Mouse (Mus musculus) heart, adult 11 months (tissue): ENCODE results near the gene Pus7l.

Source experiments
- DNase-seq: peaks from one replicate; pipeline ENCODE4 v3.0.0; 2022

The Pus7l gene

DNA sequence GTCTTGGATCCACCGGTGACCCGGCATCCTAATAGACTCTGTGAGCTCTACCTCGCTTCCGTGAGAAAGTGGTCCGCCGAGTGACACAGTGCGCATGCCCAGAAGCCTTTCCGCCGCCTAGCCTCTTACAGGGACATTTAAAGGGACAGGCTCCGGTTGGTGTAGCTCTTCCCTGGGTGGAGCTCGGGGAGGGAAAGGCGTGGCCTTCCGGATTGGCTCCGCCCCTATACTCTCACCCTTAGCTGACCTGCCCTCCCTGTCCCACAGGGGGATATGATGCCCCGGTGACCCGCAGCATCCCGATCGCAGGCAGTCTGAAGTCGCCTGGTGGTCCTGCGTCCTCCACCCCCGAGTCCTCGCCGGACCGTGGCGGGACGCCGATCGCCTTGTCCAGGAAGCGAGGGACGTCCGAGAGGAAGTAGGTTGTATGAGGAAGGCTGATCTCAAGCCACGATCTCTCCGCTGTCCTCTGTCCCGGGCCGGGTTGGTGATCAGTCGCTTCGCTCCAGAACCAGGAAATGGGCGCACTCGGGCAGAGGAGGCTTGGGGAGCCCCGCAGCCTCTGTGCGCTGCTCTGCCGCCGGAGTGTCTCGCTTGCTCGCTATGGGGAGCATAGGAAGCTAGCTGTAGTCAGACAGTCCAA lies at the start of gene Pus7l, which contains the start of gene Irak4:
Gene Pus7l, minus strand, starts transcription at position 139 of the 643 bp plus-strand sequence.
Gene Irak4, plus strand, starts transcription at position 235 of the 643 bp plus-strand sequence.
- DNase-seq, result peak; percentile 100

DNA sequence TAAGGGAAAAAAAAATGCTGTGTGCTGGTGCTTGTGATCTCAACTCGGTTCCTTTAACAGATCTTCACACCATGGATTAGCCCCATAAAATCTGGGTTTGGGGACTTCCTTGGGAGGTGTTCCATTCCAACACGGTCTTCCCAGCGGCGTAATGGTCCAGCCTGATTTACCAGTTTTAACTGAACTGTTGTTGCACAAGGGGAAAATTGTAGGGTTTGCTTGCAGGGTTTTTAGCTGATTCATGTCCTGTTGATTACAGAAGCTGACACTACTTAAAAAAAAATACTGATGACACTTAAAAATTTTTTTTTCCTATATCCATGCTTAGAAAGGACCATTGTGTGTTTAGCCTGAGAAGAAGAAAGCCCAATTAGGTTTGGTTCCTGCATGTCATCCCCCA lies 48.0 kb upstream of the Pus7l start:
- peak; percentile 91 for DNase-seq

DNA sequence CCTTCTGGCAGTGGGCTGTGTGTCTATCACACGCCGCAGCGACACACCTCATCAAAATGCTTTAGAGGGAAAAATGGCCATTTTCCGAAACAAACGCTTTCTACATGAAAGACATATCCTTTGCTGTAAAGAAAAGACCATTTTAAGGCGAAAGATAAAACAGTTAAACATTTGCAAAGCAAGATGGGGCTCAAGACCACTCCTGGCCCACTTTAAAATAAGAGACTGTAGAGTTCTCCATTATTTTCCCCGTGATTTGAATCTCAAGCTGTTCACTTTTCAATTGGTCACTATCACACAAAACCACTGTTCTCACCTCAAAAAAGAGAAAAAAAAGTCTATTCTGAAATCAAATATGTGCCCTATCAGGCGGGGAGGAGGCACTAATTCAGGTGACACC lies 46.7 kb upstream of the Pus7l start:
- DNase-seq, result no peak

DNA sequence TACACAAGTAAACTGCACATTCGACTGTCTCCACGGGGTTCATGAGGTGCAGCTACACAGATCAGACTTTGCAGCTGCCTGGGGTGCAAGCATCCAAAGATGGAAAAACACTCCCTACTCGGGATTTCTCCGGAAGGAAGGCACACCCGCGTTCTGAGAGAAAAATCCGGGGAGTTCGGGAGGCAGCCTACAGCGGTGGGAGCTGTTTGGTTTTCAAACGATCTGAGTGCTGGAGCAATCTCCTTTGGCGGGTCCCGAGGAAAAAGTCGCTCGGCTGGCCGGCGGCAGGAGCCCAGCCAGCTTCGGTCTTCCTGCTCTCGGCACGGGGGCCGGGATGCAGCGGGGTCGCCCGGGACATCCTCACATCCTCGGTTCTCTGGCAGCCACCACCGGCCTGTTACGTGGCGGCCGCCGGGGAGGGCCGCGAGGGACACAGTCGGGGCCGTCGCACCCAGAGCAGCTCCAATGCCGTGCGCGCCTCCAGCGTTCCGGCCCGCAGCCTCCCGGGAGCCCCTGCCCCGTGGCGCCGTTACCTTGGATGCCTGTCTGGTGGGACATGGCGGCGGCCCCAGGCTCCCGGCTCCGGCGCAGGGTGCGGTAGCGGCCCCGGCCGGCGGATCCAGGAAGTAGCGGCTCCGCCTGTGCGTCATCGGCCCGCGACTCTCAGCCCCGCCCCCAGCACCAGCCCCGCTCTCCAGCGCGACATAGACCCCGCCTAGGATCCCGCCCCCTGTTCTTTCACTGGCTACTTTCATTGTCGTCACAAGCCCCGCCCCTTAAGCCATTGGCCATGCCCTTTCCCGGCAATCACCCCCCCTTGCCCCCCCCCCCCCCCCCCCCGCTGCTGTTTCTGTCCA lies 46.1 kb upstream of the Pus7l start, which contains the start of gene Twf1:
Gene Twf1, minus strand, starts transcription at position 671 of the 857 bp plus-strand sequence.
- DNase-seq, result peak; percentile 100

DNA sequence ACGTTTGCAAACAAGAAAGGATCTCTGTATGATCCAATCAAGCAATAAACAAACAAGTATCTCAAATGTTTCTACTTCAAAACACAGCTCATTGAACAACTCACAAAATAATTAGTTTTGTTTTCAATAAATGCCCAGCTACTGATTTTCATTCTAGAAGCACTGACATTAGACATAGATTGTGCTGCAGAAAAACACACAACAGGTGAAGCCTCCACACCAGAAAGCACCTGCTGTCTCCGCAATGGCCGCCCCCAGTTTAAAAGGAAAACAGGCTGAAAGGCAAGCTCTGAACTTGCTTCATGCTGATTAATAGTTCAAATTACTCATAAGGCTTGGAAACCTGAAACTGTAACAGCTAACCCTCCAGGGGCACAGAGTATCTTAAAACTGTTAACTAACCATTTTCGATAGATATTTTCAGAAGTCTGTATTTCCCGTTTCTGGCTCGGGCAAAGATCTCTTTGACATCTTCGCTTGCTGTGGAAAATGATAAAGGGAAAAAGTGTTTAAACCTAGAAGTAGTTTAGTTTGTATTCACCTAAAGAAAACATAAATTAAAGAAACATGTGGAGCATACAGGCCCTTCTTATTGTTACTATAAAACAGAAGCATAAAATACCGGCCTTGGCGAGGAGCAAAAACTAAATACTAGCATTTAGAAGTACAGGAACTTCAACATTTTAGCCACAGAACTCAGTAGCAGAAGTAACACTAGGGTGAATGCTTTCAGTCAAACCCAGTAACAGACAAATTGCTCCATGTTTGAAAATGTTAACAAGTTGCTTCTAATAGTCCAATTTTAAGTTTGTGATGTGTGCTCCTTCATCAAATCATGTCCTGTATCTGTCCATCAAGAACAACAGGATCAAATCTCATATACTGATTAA lies 44.7 kb upstream of the Pus7l start:
- no peak for DNase-seq

DNA sequence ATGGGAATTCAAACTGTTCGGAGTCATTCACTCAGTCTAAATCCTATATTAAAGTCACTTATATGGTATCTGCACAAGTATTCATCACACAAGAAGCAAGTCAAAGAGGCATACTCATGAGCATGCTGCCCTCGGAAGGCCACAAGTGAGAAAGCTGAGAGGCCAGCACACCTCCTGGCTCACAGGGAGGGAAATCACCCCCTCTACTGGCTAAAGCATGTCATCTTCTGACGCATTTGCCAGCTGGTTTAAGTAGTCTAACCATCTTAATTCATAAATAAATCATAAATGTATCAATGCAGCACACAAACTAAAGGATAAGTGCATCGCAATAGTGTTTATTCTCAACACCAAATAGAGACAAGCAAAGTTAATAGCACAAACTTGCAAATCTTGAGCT lies 41.4 kb upstream of the Pus7l start:
- DNase-seq, result no peak

DNA sequence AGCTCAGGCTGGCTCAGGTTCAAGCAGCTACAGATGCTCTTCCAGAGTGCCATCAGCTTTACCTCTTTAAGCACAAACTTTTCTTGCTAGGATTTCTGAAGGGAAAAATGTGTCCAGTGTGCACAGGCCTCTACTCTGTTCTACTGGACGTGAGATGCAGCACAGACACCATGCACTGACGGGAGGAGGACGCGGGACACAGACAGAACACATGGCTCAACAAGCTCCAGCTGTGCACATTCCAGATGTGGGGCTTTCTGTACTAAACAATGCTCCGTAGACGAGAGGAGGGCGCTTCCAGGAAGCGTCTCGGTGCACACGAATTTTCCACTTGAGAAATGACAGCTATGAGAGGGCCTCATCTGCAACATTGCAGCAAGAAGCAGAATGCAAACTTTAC lies 39.8 kb upstream of the Pus7l start:
- no peak for DNase-seq

DNA sequence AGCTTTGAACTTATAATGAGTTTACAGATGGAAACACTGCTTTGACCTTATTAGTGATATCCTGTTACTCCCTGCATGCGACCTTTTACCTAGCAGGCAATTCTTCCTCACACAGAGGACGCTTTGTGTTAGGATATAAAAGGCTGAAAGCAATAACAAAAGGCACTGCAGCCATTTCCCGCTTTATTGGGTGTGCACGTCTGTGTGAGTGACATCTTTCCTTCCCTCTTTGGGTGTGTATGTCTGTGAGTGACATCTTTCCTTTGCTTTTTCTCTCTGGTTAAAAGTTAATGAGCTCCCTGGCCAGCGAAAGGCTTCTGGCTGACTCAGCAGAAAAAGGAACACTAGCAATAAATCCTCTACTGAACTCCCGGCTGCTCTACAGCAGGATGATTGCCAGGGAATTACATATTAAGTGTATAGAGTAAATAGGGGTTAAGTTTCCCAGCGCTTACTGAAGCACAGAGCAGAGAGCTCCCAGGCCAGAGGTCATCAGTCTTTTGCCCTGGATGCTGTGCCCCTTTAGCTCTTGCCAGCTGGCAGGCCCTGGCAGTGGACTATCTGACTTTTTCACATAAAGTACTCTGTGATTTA lies 38.8 kb upstream of the Pus7l start:
- no peak for DNase-seq

DNA sequence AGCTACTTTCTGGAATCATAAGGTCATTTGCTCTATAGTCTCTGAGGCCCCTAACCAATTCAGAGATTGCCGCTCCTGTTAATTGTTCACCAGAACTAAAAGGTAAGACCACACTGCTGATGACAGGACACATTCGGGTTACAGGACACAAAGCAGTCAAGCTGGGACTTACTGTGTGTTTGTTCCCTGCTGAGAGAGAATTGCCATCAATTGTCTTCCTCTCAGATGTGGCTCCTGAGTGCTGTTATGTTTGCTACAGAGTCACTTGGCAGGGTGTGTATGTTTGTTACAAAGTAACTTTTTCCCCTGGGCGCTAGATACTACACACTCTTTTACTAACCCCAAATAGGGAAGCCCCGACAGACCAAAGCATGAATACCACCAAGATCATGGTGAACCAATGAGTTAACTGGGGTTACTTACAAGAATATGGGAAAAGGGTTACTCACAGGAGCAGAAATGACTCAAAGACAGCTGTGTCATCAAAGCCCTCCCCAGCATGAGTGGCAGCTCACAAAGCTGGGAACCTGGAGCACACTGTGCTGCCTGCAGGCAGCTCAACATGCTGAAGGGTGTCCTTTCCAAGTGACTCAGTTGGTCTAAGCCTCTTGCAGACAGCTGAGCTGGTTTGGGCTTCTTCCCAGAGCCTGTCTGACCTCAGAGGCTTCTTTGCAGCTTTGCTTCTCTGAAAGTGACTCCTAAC lies 31.4 kb upstream of the Pus7l start:
- DNase-seq, result peak; percentile 61

DNA sequence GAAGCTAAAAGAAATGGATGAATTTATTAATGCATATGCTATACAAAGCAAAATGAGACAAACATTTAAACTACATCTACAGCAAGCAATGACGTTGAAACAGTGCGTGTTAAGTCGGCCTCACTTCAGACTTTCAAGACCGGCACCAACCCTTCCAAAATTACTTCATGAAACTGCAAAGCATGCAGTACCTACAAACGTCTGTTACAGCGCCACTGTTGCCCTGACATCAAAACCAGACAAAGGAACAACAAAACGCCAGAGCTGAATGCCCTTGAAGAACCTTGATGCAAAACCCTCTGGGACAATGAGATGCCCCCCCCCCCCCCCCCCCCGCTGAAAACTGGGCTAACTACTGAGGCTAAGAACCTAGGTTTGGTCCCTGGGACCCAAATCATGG lies 29.4 kb upstream of the Pus7l start:
- no peak for DNase-seq

DNA sequence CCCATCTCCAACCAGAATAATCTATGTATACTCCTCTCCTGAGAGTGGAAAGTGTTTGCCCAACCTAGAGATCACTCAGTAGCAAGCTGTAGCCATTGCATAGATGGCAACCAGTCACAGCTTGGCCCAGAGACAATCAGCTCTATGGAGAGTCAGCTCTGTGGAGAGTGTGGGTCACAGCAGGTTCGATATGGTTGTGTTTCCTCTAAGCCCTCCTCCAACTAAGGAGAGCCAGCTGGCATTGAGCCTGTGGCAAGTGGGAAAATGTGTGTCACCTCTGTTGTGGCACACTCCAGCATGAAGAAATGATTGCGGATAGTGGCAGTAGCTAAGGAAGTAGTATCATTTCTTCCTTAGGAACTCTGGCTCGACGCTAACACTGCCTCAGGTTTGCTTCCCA lies 28.2 kb upstream of the Pus7l start:
- peak; percentile 75 for DNase-seq

DNA sequence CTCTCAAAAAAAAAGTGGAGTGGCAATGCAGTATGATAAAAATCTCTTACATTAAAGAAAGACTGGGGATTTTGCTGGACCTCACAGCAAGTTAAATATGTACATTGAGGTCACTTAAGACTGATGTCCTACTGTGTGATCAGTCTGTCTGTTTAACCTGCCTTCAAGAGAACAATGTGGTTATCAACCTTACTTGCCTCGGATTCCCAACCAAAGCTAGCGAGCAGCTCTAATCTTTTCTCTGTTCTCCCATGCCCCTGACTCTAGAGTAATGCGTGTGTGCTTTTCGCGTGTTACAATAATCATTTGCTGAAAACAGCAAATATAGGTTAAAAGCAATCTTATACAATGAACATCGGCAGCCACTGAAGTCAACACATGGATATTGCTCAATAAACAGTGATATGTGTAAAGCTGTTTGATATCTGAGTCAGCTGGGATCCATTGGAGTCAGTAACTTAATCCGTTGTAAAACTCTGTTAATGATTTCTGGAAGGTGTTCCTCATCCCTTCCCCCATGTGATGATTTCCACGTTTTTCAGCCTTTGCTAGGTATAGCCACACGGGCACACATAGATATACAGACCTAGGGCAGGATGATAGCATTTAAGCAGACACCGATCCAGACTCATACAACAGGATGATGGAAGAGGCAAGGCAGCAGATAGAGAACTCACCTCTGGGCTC lies 25.3 kb upstream of the Pus7l start:
- DNase-seq, result peak; percentile 24

DNA sequence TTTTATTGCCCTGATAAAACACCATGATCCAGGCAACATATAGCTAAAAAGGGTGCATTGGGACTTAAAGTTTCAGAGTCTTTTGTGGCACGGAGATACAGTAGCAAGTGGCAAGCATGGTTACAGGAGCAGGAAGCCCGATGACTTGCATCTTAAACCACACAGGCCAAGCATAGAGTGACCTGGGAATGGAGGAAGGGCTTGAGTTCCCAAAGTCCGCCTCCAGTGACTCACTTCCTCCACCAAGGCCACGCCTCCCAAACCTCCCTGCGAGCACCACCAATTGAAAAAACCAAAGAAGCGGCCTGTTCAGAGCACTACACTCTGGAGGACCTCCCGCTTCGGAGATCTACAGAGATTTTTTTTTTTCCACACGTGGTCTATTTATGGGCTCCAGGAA lies 22.5 kb upstream of the Pus7l start:
- DNase-seq, result peak; percentile 60

DNA sequence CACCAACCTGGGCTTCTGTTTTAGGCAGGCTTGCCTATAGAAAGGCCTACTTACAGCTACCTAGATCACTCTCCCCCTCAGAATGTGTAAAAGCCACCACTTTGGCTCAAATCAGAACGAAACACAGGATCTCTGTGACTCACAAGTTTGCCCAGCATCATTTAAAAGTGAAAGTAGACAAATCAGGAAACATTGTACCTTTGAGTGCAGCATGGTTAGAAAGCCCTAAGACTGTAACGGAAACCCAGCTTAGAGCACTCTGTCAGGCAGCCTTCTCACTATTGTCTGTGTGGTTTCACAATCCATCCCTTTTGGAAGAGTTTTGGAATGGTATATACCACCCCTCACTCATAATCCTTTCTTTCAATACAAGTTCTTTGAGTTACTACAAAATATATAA lies 21.6 kb upstream of the Pus7l start:
- DNase-seq, result no peak

DNA sequence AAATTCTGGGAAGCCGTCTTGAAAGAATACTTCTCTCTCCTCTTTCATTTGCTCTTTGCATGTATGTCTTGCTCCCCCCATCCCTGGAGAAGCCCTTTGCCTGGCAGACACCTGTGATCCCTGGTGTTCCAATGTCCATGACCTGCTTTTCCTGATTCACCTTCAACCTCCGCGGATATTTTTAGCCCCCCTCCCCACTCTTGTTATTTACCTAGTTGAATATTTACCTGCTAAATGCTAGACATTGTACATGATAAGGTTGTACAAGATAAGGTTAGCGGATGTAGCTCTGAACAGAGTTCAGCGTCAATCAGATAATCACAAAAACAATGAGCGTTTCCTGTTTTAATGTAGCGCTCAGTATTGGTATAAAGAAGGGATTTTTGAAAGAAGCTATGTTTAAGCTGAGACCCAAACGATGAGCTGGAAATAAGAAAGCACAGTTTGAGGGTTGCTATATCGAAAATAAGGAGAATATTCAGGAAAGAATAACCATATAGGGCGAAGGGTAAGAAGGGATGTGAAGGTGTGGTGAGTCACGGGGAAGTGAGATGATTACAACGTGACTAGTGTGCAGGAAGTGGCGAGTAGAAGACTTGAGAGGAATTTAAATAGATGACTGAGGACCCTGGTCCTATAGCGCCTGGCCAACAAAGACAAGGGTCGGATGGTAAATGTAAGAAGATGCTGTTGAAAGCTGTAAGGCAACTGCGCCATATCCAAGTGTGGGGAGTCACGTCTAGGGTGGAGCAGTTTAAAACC lies 15.7 kb upstream of the Pus7l start:
- DNase-seq, result peak; percentile 69

DNA sequence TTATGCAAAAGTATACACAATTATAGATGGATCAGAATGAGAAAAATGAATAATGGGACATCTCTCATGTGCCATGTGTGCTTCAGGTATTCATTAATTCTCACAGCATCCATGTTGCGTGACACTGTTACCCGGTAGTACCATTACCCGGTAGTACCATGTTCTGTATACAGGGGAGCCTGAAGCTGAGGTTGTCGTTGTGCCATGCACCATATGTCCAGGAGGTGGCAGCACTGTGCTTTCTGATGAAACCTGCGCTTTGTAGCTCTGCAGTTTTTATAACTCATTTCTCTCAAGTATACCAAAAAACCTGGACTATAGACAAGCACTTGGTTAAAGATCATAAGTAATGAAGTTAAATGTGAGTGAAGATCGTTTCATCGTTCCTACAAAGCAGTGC lies 14.1 kb upstream of the Pus7l start:
- peak; percentile 94 for DNase-seq

DNA sequence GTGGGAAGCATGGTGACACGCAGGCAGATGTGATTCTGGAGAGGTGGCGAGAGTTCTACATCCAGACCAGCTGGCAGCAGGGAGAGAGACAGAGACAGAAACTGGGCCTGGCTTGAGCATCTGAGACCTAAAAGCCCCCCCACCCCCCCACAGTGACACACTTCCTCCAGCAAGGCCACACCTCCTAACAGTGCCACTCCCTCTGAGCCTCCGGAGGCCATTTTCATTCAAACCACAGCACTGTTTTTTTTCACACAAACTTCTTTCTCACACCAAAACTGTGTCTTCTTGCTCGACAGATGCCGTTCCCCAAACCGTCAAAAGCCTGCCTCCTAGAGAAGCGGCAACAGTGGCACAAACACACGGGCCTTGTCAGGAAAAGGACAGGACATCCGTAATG lies 10.2 kb upstream of the Pus7l start:
- peak; percentile 84 for DNase-seq

DNA sequence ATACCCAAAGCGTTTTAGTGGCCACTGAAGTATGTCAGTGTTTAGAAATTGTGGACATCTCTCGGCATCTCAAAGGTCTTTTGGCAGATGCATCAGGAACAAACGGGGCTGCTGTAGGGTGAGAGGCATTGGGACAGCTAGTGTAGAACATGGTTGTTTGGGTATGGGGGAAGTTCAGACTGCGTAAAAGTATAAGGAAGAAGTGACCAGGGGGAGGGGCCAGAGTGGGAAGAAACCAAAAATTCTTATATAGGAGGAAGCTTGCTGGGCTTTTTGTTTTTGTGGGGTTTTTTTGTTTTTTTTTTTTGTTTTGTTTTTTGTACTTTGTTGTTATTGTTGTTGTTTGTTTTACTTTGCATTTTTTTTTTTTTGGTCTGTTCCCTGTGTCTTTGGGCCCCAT lies 1.5 kb upstream of the Pus7l start:
- DNase-seq, result peak; percentile 79

DNA sequence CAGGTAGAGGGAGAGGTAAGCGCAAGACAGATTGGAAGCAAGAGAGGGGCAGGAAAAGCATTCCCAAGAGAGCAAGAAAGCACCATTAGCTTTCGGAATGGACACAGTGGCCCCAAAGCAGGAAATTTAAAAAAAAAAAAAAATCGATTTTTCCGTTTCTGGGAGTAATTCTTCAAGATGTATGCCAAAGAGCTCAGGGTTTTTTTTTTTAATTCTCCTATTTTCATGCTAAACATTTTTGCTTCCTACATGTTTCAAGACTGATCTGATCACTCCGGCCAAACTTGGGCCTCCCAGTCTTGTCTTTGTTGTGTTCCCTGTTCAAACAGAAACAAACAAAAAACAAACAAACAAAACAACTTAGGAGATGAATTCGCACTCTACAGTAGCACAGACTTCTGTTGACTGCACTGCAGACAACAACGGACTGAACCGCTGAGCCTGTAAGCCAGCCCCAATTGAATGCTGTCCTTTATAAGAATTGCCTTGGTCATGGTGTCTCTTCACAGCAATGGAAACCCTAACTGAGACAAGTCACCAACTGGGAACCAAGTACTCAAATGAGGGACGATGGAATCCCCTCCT lies 797 bp upstream of the Pus7l start:
- no peak for DNase-seq
